Mouse (Mus musculus): ENCODE measurements at regions not wholly inside any gene's neighbourhood (a gene's known extent, or its start where the extent isn't known, plus 50 kb on each side); places are given as distances from the start of the nearest gene placed in this dataset.

- TF ChIP-seq EP300 (IDR thresholded peaks at IDR 0.05) (no peak), CTCF (IDR thresholded peaks at IDR 0.05) (no peak)
Observed at GRCm38 (mm10) chr14:53831651-53832050, 422.3 kb downstream of the Dad1 start.

Data from lung, postnatal 0 days (tissue).